In the genomic region with DNA sequence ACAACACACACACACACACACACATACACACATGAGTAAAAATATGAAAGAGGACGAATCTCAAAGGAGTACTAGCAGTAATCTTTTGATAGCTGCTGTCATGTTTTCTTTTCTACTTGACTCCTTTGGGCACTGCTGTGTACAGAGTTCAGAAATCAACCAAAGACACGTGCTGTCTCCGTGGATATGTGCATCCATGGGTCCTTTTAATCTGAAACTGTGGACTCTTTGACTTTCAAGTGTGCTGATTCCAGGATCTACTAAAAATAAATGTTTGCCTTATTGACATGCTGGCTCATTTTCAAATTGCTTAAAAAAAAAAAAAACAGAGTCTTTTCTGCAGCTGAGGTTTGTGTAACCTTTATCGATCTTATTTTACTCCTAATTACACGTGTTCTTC, we compare ENCODE assay signal across 28 mouse cellular contexts.
"Had no signal": no experiment of that assay in that cellular context is flagged by ENCODE, and none has a peak within 500 bp of the region (broad histone marks: within the 10 kb centered on the region; RNA-seq: fewer than 3 reads in every experiment).

No protein-coding gene starts in this region.

- H3K4me2 ChIP-seq: embryonic facial prominence, embryonic 12.5 days; embryonic facial prominence, embryonic 13.5 days; embryonic facial prominence, embryonic 15.5 days; forebrain, embryonic 12.5 days; forebrain, embryonic 13.5 days; forebrain, embryonic 15.5 days had no signal

- H3K4me1 ChIP-seq: embryonic facial prominence, embryonic 10.5 days; embryonic facial prominence, embryonic 12.5 days; embryonic facial prominence, embryonic 13.5 days; embryonic facial prominence, embryonic 15.5 days; forebrain, embryonic 10.5 days; forebrain, embryonic 12.5 days; forebrain, embryonic 13.5 days had no signal

- H3K36me3 ChIP-seq: embryonic facial prominence, embryonic 10.5 days; embryonic facial prominence, embryonic 12.5 days; embryonic facial prominence, embryonic 13.5 days; embryonic facial prominence, embryonic 15.5 days; forebrain, embryonic 10.5 days; forebrain, embryonic 12.5 days; forebrain, embryonic 15.5 days had no signal

- H3K27ac ChIP-seq: embryonic facial prominence, embryonic 10.5 days; embryonic facial prominence, embryonic 12.5 days; embryonic facial prominence, embryonic 13.5 days; embryonic facial prominence, embryonic 15.5 days; forebrain, embryonic 10.5 days; forebrain, embryonic 12.5 days; forebrain, embryonic 13.5 days; forebrain, embryonic 15.5 days; gastrocnemius, adult 2 months had no signal

- H3K9me3 ChIP-seq: embryonic facial prominence, embryonic 10.5 days; embryonic facial prominence, embryonic 12.5 days; embryonic facial prominence, embryonic 13.5 days; embryonic facial prominence, embryonic 15.5 days; forebrain, embryonic 10.5 days; forebrain, embryonic 12.5 days; forebrain, embryonic 13.5 days; forebrain, embryonic 15.5 days had no signal

- H3K4me3 ChIP-seq: embryonic facial prominence, embryonic 10.5 days; embryonic facial prominence, embryonic 12.5 days; embryonic facial prominence, embryonic 13.5 days; embryonic facial prominence, embryonic 15.5 days; erythroblast, embryonic 14.5 days; forebrain, embryonic 10.5 days; forebrain, embryonic 12.5 days; forebrain, embryonic 13.5 days; forebrain, embryonic 15.5 days; gastrocnemius, adult 2 months had no signal

- DNase-seq: cerebellum, adult 2 months; cerebellum, adult 8-10 months; cerebellum, adult 9-10 months; cerebellum, adult 9-11 months; cerebellum, postnatal 10 days; cerebellum, postnatal 14 days; cerebellum, postnatal 25 days; cerebellum, postnatal 36 days; embryo, embryonic 11 days; forebrain, postnatal 0 days; gastrocnemius, adult 2 months; gastrocnemius, postnatal 10 days; gastrocnemius, postnatal 14 days; gastrocnemius, postnatal 25 days; gastrocnemius, postnatal 36 days; heart, adult 11 months; heart, adult 18-20 months had no signal

- H3K9ac ChIP-seq: embryonic facial prominence, embryonic 12.5 days; embryonic facial prominence, embryonic 13.5 days; embryonic facial prominence, embryonic 15.5 days; forebrain, embryonic 12.5 days; forebrain, embryonic 13.5 days; forebrain, embryonic 15.5 days; forebrain, postnatal 0 days had no signal

- H3K27me3 ChIP-seq: embryonic facial prominence, embryonic 12.5 days; embryonic facial prominence, embryonic 13.5 days; embryonic facial prominence, embryonic 15.5 days; forebrain, embryonic 12.5 days; forebrain, embryonic 13.5 days; forebrain, embryonic 15.5 days had no signal

- ATAC-seq: forebrain, embryonic 13.5 days; forebrain, embryonic 14.5 days; forebrain, embryonic 15.5 days; forebrain, embryonic 16.5 days; forebrain, postnatal 0 days had no signal
